Mouse (Mus musculus): ENCODE data around the gene Rps25. TPM values are rescaled to one million over a fixed set of nuclear protein-coding genes. Genes with fewer than 3 reads are reported as not detected.

Rps25 gene
- 48.9 and 50.6 TPM in 2 replicates for polyA plus RNA-seq (2012; ENCODE audit: low replicate concordance)

GRCm38 (mm10) chr9:44406906-44407751, at the start of gene Rps25, which contains the start of gene Trappc4:
Rps25 (plus strand) TSS chr9:44407139.
Trappc4 (minus strand) TSS chr9:44407600.

GRCm38 (mm10) chr9:44361190-44361917, 45.6 kb upstream of the Rps25 start, which contains the start of gene Vps11:
Vps11 (minus strand) TSS chr9:44361670.

DNA sequence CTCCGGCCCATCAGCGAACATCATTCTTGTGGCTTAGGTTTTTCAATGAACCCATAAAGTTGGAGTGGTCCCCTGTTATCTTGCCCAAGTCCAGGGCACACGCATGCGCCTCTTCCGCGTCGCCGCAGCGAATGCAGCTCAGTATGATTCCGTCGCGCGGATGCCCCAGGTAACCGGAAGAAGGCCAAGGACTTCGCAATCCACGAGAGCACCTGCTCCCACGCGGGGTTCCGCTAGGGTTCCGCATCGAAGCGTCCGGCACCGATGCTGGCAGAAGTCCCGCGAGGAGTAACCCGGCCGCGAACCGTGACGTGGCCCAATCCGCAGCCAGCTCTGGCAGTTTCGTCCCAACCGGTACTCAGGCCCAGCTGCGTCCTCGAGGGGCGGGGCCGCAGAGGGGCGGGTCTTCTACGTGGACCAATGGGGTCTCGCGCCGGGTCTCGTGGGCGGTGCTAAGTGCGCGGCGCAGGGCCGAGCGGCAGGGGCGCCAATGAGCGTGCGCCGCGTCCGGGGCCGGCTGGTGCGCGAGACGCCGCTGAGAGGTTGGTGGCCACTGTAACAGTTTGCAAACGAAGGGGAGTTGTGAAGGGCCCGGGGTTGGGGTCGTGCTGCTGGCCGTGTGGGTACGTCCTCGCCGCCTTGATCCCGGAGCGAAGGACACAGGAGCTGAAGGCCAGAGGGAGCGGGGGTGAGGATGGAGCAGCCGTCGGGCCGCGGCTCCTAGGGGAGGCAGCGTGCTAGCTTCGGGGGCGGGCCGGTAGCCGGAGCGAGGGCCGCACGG, 27.7 kb upstream of the Rps25 start, which contains the start of gene Hyou1:
Gene Hyou1 (plus strand): TSS at position 437 of the 781 bp plus-strand sequence.

DNA sequence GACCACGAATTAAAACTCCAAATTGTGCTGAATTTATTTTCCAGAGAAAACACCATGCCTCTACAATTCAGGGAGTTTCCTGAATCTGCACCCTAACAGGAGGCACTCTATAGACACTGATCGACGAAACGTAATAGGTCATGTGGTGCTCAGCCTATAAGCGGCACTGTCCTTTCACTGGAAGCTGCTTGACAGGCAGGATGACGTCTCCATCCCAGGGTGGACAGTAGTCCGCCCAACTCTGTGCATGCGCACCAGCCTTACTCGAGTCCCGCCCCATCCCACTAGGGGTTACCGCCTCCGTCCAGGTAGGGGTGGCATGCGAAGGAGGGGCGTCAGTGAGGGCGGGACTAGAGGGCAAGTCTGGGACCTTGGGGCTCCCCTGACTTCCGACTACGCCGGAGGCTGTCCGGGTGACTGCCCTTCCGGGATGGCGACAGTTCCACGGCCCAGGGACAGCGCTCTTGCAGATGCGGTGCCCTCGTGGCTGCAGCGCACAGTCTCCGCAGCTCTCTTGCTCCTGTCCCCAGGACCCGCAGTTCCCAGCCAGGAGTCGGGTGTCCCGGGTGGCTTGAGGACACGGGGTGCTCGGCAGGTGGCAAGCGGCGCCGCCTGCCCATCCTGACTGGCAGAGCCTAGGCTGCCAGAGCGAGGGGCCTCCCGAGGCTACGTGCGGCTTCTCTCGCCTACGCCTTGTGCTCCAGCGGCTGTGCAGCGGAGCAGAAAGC, 10.1 kb upstream of the Rps25 start, which contains the start of gene Slc37a4:
Gene Slc37a4 (plus strand): TSS at position 169 of the 728 bp plus-strand sequence.

GRCm38 (mm10) chr9:44418519-44419385, 11.8 kb downstream of the Rps25 start, which contains the start of gene Ccdc84:
Ccdc84 (minus strand) TSS chr9:44418569.

DNA sequence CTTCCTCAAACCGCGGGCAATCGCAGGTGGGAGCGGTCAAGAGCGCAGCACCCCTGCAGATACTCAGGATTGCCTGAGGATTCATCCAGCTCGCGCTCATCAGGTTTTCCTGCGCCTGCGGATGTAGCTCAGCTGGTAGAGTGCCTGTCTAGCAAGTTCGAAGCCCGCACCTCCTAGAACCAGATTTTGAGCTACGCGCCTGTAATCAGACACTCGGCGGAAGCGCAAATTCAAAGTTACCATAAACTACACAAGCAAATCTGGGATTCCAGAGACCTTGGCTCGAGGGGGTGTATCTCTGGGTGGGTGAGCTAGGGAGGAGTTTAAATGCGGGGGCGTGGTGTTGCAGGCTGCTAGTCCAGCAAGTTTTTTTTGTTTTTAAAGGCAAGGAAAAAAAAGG, 34.0 kb downstream of the Rps25 start, which contains the start of gene Foxr1:
Gene Foxr1 (minus strand): TSS at position 176 of the 400 bp plus-strand sequence.

DNA sequence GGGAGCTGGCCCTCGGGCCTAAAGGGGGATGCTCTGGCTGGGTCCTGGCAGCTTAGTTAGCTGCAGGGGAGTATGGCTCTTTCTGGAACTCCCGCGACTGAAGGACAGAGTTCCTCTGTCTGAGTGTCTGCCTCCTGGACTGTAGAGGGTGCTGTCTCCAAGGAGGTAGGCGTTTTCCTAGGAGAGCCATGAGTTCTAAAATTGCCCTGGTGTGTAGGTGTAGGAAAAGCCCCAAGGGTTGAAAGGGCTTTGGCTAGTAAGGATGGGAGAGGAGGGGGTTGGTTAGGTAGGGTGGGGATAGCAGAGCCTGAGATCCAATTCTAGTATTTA, 47.9 kb downstream of the Rps25 start, which contains the start of gene Upk2:
Gene Upk2 (minus strand): TSS at position 86 of the 330 bp plus-strand sequence.

Other genes with a start within 250 kb of the Rps25 start
- gene Cbl, start 173.1 kb upstream of the Rps25 start, polyA plus RNA-seq (2012; ENCODE audit: low replicate concordance) = 11.0 and 15.0 TPM in 2 replicates
- not detected in 2 replicates for gene Ccdc153, start 166.5 kb upstream of the Rps25 start, polyA plus RNA-seq (2012; ENCODE audit: low replicate concordance)
- gene Pdzd3, start 155.7 kb upstream of the Rps25 start, polyA plus RNA-seq (2012; ENCODE audit: low replicate concordance) = 0.33 and 0.35 TPM in 2 replicates
- gene Nlrx1, start 138.5 kb upstream of the Rps25 start, polyA plus RNA-seq (2012; ENCODE audit: low replicate concordance) = 3.5 and 3.6 TPM in 2 replicates
- gene Abcg4, start 118.5 kb upstream of the Rps25 start, polyA plus RNA-seq (2012; ENCODE audit: low replicate concordance) = 73.8 and 199 TPM in 2 replicates
- 7.4 and 9.9 TPM in 2 replicates for gene Hinfp, start 101.5 kb upstream of the Rps25 start, polyA plus RNA-seq (2012; ENCODE audit: low replicate concordance)
- gene C2cd2l, start 86.9 kb upstream of the Rps25 start, polyA plus RNA-seq (2012; ENCODE audit: low replicate concordance) = 216 and 324 TPM in 2 replicates
- 8.4 and 13.8 TPM in 2 replicates for gene Dpagt1, start 81.1 kb upstream of the Rps25 start, polyA plus RNA-seq (2012; ENCODE audit: low replicate concordance)
- gene H2afx, start 72.4 kb upstream of the Rps25 start, polyA plus RNA-seq (2012; ENCODE audit: low replicate concordance) = 825 and 1,471 TPM in 2 replicates
- 173 and 677 TPM in 2 replicates for gene Hmbs, start 62.9 kb upstream of the Rps25 start, polyA plus RNA-seq (2012; ENCODE audit: low replicate concordance)
- 7.8 and 11.3 TPM in 2 replicates for gene Vps11, start 45.5 kb upstream of the Rps25 start, polyA plus RNA-seq (2012; ENCODE audit: low replicate concordance)
- 25.8 and 40.4 TPM in 2 replicates for gene Hyou1, start 27.6 kb upstream of the Rps25 start, polyA plus RNA-seq (2012; ENCODE audit: low replicate concordance)
- gene Slc37a4, start 10.3 kb upstream of the Rps25 start, polyA plus RNA-seq (2012; ENCODE audit: low replicate concordance) = 10.4 and 13.2 TPM in 2 replicates
- gene Trappc4, start 461 bp downstream of the Rps25 start, polyA plus RNA-seq (2012; ENCODE audit: low replicate concordance) = 5.6 and 13.4 TPM in 2 replicates
- gene Ccdc84, start 11.4 kb downstream of the Rps25 start, polyA plus RNA-seq (2012; ENCODE audit: low replicate concordance) = 10.2 and 37.1 TPM in 2 replicates
- 1.5 TPM in 1 of 2 replicates, not detected in the other for gene Foxr1, start 34.0 kb downstream of the Rps25 start, polyA plus RNA-seq (2012; ENCODE audit: low replicate concordance)
- not detected in 2 replicates for gene Upk2, start 47.8 kb downstream of the Rps25 start, polyA plus RNA-seq (2012; ENCODE audit: low replicate concordance)
- 36.8 and 56.9 TPM in 2 replicates for gene Bcl9l, start 75.7 kb downstream of the Rps25 start, polyA plus RNA-seq (2012; ENCODE audit: low replicate concordance)
- 2.1 and 9.7 TPM in 2 replicates for gene Cxcr5, start 154.7 kb downstream of the Rps25 start, polyA plus RNA-seq (2012; ENCODE audit: low replicate concordance)
- gene Ddx6, start 197.8 kb downstream of the Rps25 start, polyA plus RNA-seq (2012; ENCODE audit: low replicate concordance) = 30.0 and 54.1 TPM in 2 replicates